In genomic region chr5:65038811-65039571, GRCm38 (mm10) we compare ENCODE assay signal across 8 mouse cellular contexts. TPM values are rescaled to one million over a fixed set of nuclear protein-coding genes. Genes with fewer than 3 reads are reported as not detected.
A peak's percentile ranks its signal among the peaks of the same experiment; 100 is the strongest.
DNase-seq lines count a peak whose midpoint lies in the region; ATAC-seq and TF ChIP-seq lines count a peak whose summit lies in the region.

No protein-coding gene starts in this region.

- no peak for TF ChIP-seq CTCF in cortical plate, adult 2 months (IDR thresholded peaks at IDR 0.05; ENCODE audit: extremely low read depth, insufficient read depth, low read length)
- TF ChIP-seq CTCF in left cerebral cortex, adult 2 months (IDR thresholded peaks at IDR 0.05): no peak

- H3K9me3 ChIP-seq in hindbrain, embryonic 12.5 days (replicated peaks): no peaks in the 10 kb centered on the region
- H3K9me3 ChIP-seq in hindbrain, embryonic 11.5 days (ENCODE audit: control insufficient read depth, low read length): no peaks in the 10 kb centered on the region
- no peaks in the 10 kb centered on the region for H3K9me3 ChIP-seq in midbrain, embryonic 14.5 days (ENCODE audit: control insufficient read depth, low read length)

- 0 out of 2 replicates have a peak, but pooled peaks cover 4% of the 10 kb centered on the region for H3K4me1 ChIP-seq in hindbrain, embryonic 12.5 days
- H3K4me1 ChIP-seq in hindbrain, embryonic 11.5 days (replicated peaks; ENCODE audit: control insufficient read depth, insufficient read depth, low read length): no peaks in the 10 kb centered on the region
- H3K4me1 ChIP-seq in cortical plate, adult 2 months (ENCODE audit: control insufficient read depth, insufficient read depth, low read length): peaks cover 2% of the 10 kb centered on the region; the same call in 1 of the 2 replicates
- H3K4me1 ChIP-seq in midbrain, embryonic 14.5 days (ENCODE audit: control insufficient read depth, insufficient read depth, low read length): no peaks in the 10 kb centered on the region

- no peak for TF ChIP-seq POLR2A in cortical plate, adult 2 months (IDR thresholded peaks at IDR 0.05; ENCODE audit: extremely low read depth, insufficient read depth, low read length)

- ATAC-seq in hindbrain, embryonic 12.5 days (ENCODE audit: low FRiP score): no peak
- no peak for ATAC-seq in hindbrain, embryonic 11.5 days (ENCODE audit: low FRiP score)
- ATAC-seq in midbrain, embryonic 14.5 days (ENCODE audit: low FRiP score, low TSS enrichment): no peak

- no peak overlapping the region for H3K4me3 ChIP-seq in hindbrain, embryonic 12.5 days
- H3K4me3 ChIP-seq in hindbrain, embryonic 11.5 days (ENCODE audit: low read depth, low read length): no peak overlapping the region
- no peak overlapping the region for H3K4me3 ChIP-seq in cortical plate, adult 2 months (ENCODE audit: insufficient read depth, low read length)
- H3K4me3 ChIP-seq in left cerebral cortex, adult 2 months: no peak overlapping the region
- no peak overlapping the region for H3K4me3 ChIP-seq in midbrain, embryonic 14.5 days (replicated peaks; ENCODE audit: low read depth, low read length)

- intact Hi-C loops in left cerebral cortex, adult 2 months (cut with DNase I): no loop called here

- H3K27me3 ChIP-seq in hindbrain, embryonic 12.5 days: no peaks in the 10 kb centered on the region
- H3K27me3 ChIP-seq in hindbrain, embryonic 11.5 days (ENCODE audit: control insufficient read depth, insufficient read depth, low read length): no peaks in the 10 kb centered on the region
- no peaks in the 10 kb centered on the region for H3K27me3 ChIP-seq in midbrain, embryonic 14.5 days (ENCODE audit: control insufficient read depth, insufficient read depth, low read length)

- no peaks in the 10 kb centered on the region for H3K36me3 ChIP-seq in hindbrain, embryonic 12.5 days
- H3K36me3 ChIP-seq in hindbrain, embryonic 11.5 days (ENCODE audit: control insufficient read depth, insufficient read depth, low read length): no peaks in the 10 kb centered on the region
- H3K36me3 ChIP-seq in midbrain, embryonic 14.5 days (ENCODE audit: control insufficient read depth, insufficient read depth, low read length): no peaks in the 10 kb centered on the region

- no peak overlapping the region for H3K4me2 ChIP-seq in hindbrain, embryonic 12.5 days (replicated peaks)
- no peak overlapping the region for H3K4me2 ChIP-seq in hindbrain, embryonic 11.5 days (replicated peaks; ENCODE audit: low read depth, low read length)
- no peak overlapping the region for H3K4me2 ChIP-seq in midbrain, embryonic 14.5 days (ENCODE audit: low read length)

- no peak for DNase-seq in hindbrain, embryonic 11.5 days (ENCODE audit: low spot score)
- DNase-seq in heart, postnatal 4 days: peak; percentile 44
- peak; percentile 67 for DNase-seq in lung, postnatal 10 days
- no peak for DNase-seq in left cerebral cortex, adult 2 months (ENCODE audit: extremely low spot score in 1 of 2, low spot score in 2 of 2)
- DNase-seq in frontal cortex, adult 2 months (ENCODE audit: extremely low spot score in 1 of 2, low spot score in 1 of 2): no peak
- DNase-seq in midbrain, embryonic 14.5 days: no peak

- 84% methylated on average over 11 of the region's 11 CpGs for WGBS in hindbrain, embryonic 12.5 days
- WGBS in hindbrain, embryonic 11.5 days: 86% methylated on average over 11 of the region's 11 CpGs
- 77% methylated on average over 11 of the region's 11 CpGs for WGBS in midbrain, embryonic 14.5 days

- no peak overlapping the region for H3K9ac ChIP-seq in hindbrain, embryonic 12.5 days
- H3K9ac ChIP-seq in hindbrain, embryonic 11.5 days (ENCODE audit: low read depth, low read length): no peak overlapping the region
- H3K9ac ChIP-seq in midbrain, embryonic 14.5 days (replicated peaks; ENCODE audit: low read length): no peak overlapping the region

- H3K27ac ChIP-seq in hindbrain, embryonic 12.5 days: peak overlapping the region; percentile 40; the same call in 1 of the 2 replicates
- H3K27ac ChIP-seq in hindbrain, embryonic 11.5 days (ENCODE audit: low read depth, low read length): no peak overlapping the region
- 0 out of 2 replicates have a peak overlapping the region, but pooled peaks have one; percentile 3 for H3K27ac ChIP-seq in cortical plate, adult 2 months (ENCODE audit: insufficient read depth, low read length)
- H3K27ac ChIP-seq in left cerebral cortex, adult 2 months: no peak overlapping the region
- H3K27ac ChIP-seq in midbrain, embryonic 14.5 days (replicated peaks; ENCODE audit: low read depth, low read length): no peak overlapping the region

RNA-seq across cellular contexts. Expression of gene Tmem156, which starts 52.9 kb away (rescaled TPM):
- polyA plus RNA-seq in hindbrain, embryonic 12.5 days (2016; fragmentation: Nextera tagmentation; extraction: Ambion mirVana): not detected in 2 replicates
- polyA plus RNA-seq in hindbrain, embryonic 11.5 days (2014; fragmentation: Nextera tagmentation; extraction: Ambion mirVana): 0.10 and 0.22 TPM in 2 replicates
- polyA plus RNA-seq in cortical plate, adult 2 months (2012; rRNA removed): 0.23 and 0.38 TPM in 2 replicates
- total RNA-seq in heart, postnatal 4 days (2021): under 1 TPM; 0.19 to 0.20 TPM
- total RNA-seq in left cerebral cortex, adult 2 months (2021): under 1 TPM; 0.51 to 0.63 TPM
- 0.40 and 0.44 TPM in 2 replicates for polyA plus RNA-seq in frontal cortex, adult 2 months (2012; rRNA removed)
- not detected in 2 replicates for polyA plus RNA-seq in midbrain, embryonic 14.5 days (2014; fragmentation: Nextera tagmentation; extraction: Ambion mirVana)

Comparison
In these comparisons a context has a peak if more than half of its experiments do, and no peak if none do; other contexts are left out.
1. H3K27ac ChIP-seq: peak in hindbrain, embryonic 12.5 days (single experiment) and cortical plate, adult 2 months (single experiment); none in hindbrain, embryonic 11.5 days (single experiment), left cerebral cortex, adult 2 months (single experiment) and midbrain, embryonic 14.5 days (single experiment).
2. DNase-seq: peak in heart, postnatal 4 days (single experiment) and lung, postnatal 10 days (single experiment); none in hindbrain, embryonic 11.5 days (single experiment), left cerebral cortex, adult 2 months (0 of 2), frontal cortex, adult 2 months (0 of 2) and midbrain, embryonic 14.5 days (single experiment).